Mouse (Mus musculus): ENCODE data around the gene Vwa7.

DNA sequence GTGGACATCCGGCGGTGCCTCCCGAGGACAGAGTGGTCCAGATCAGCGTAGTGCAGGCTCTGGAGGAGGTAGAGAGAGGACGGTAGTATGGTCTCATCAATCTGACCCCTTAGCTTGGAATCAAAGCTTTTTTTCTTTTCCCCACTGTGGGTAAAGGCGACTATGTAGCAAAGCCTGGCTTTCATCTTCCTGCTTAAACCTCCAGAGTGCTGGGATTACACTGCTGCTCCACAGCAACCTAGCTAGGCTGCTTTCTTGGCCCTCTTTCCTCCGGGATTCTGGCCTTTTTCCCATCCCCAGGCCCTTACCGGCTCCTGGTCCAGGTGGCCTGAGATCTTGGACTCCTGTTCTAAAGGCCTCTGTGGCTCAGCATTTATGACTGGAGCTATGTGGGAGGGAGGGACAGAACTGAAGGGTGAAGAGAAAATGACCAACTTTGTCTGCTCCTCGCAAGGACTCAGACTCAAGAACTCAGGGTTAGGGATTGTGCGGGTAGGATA is 48.0 kb downstream of the Vwa7 start:
- TF ChIP-seq POLR2A (IDR thresholded peaks at IDR 0.05; ENCODE audit: low read depth, low read length) (no peak), CTCF (IDR thresholded peaks at IDR 0.05; ENCODE audit: extremely low read depth, insufficient read depth, insufficient read length, insufficient replicate concordance) (no peak)
